Comparison of ENCODE assay signal across 16 mouse cellular contexts in the genomic region with DNA sequence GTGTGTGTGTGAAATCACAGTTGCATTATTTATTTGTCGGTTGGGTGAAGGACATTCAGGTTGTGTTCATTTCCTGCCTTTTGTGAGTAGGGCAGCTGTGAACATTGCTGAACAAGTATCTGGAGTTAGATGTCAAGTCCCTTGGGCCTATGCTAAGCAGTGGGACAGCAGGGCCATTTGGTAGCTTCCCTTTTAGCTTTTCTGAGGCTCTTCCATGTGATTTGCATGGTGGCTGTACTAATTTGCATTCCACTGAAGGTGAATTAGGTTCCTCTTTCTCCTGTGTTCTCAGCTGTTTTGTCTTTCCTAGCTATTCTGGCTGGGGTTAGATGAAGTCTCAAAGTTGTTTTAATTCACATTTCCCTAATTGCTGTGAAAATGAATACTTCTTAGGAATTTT.
DNase-seq lines count a peak whose midpoint lies in the region; TF ChIP-seq lines count a peak whose summit lies in the region.
"Had no signal": no experiment of that assay in that cellular context is flagged by ENCODE, and none has a peak within 500 bp of the region (broad histone marks: within the 10 kb centered on the region; RNA-seq: fewer than 3 reads in every experiment).

No protein-coding gene starts in this region.

- peak; percentile 6 for DNase-seq in spleen, adult 12 weeks (ENCODE audit: low spot score)
- DNase-seq in spleen, postnatal 4 days (ENCODE audit: low spot score in 2 of 2) = no peak
- peak; percentile 40 for DNase-seq in ZHBTc4 (ENCODE audit: low read depth, low spot score)
- peak; percentile 10 for DNase-seq in mesoderm, embryonic 11.5 days (ENCODE audit: low read depth, low spot score)
- no peak for DNase-seq in gastrocnemius, adult 2 months
- no peak for DNase-seq in cerebellum, adult 11 months
- no peak for DNase-seq in frontal cortex, adult 2 months (ENCODE audit: extremely low spot score in 1 of 2, low spot score in 1 of 2)
- DNase-seq: cerebellum, adult 11-12 months; retina, postnatal 1 day had no signal

- H3K27ac ChIP-seq in gastrocnemius, adult 2 months = no peak overlapping the region
- H3K27ac ChIP-seq: forebrain, embryonic 12.5 days; hindbrain, embryonic 10.5 days; liver, embryonic 15.5 days; midbrain, embryonic 12.5 days; neural tube, embryonic 15.5 days; stomach, postnatal 0 days had no signal

- intact Hi-C loops in gastrocnemius, adult 2 months (cut with DNase I) = no loop called here

- TF ChIP-seq CTCF in gastrocnemius, adult 2 months (IDR thresholded peaks at IDR 0.05) = no peak

- no peak overlapping the region for H3K4me3 ChIP-seq in gastrocnemius, adult 2 months
- H3K4me3 ChIP-seq: forebrain, embryonic 12.5 days; hindbrain, embryonic 10.5 days; liver, embryonic 15.5 days; midbrain, embryonic 12.5 days; myocyte; neural tube, embryonic 15.5 days had no signal

Comparison
In these comparisons a context has a peak if more than half of its experiments do, and no peak if none do; other contexts are left out.
1. DNase-seq: peak in spleen, adult 12 weeks (single experiment), ZHBTc4 (single experiment) and mesoderm, embryonic 11.5 days (single experiment); none in spleen, postnatal 4 days (0 of 2), gastrocnemius, adult 2 months (single experiment), cerebellum, adult 11 months (single experiment) and frontal cortex, adult 2 months (0 of 2).